Mouse (Mus musculus): ENCODE results near the gene Fndc1. TPM values are rescaled to one million over a fixed set of nuclear protein-coding genes. Genes with fewer than 3 reads are reported as not detected.

Gene Fndc1
- polyA plus RNA-seq, 1 experiment from 2014 or later, result 16.7 TPM

DNA sequence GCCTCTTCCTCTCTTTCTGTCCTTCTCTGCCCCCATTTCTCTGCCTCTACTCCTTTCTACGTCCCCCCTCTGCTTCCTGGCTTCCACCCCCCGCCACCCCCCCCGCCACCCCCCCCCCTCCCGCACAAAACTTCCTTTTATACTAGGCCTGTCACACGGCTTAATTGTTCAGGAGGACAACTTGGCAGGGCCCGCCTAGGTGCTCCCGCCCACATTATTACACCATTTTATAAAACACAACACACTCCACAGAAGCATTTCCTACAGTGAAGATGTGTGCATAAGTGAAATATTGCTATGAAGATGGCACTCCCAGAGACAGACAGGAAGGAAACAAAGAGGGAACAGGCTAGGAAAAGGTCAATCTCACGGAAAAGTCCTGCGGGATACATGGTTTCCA is 24.4 kb upstream of the Fndc1 start:
- Histone ChIP-seq H3K4me3 (ENCODE audit: control insufficient read depth in 1 of 2, insufficient read depth in 1 of 2, low read depth in 1 of 2, low read length in 2 of 2) (no peak overlapping the region), H3K36me3 (ENCODE audit: control insufficient read depth, insufficient read depth, low read length) (no peaks in the 10 kb centered on the region), H3K4me1 (ENCODE audit: control insufficient read depth in 2 of 2, insufficient read depth in 2 of 2, low read length in 2 of 2) (no peaks in the 10 kb centered on the region), H3K27me3 (ENCODE audit: control insufficient read depth, insufficient read depth, low read length) (no peaks in the 10 kb centered on the region), H3K4me2 (ENCODE audit: low read length) (no peak overlapping the region), H3K9ac (ENCODE audit: low read length) (no peak overlapping the region), H3K27ac (replicated peaks in 1 of 2; ENCODE audit: control insufficient read depth in 1 of 2, insufficient read depth in 1 of 2, low read depth in 2 of 2, low read length in 2 of 2) (no peak overlapping the region), H3K9me3 (ENCODE audit: control insufficient read depth, low read length) (no peaks in the 10 kb centered on the region)
- no peak for ATAC-seq (ENCODE audit: insufficient number of reproducible peaks, insufficient read depth, low FRiP score, low read depth)
- WGBS, result 66% methylated on average over 9 of the region's 9 CpGs

DNA sequence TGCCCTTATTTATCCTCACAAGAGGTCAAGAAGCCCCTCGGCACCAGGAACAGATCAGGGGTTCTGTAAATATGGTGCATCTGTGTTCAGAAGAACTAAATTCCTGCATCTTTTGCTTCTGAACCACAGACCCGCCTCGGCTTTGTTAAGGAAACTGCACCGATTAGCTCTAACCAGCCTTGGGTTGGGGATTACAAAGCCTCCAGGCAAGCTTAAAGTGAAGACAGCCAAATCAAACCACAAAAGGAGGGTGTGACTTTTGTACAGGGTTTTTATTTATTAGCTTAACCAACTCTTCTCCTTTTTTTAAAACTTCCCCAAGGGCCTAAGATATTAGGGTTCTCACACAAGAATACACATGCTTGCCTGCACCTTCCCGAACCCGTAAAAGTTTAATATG is 23.1 kb upstream of the Fndc1 start:
- H3K9me3 ChIP-seq (ENCODE audit: control insufficient read depth, low read length), result no peaks in the 10 kb centered on the region
- no peak for ATAC-seq (ENCODE audit: insufficient number of reproducible peaks, insufficient read depth, low FRiP score, low read depth)
- WGBS, result 78% methylated on average over 6 of the region's 6 CpGs
- no peaks in the 10 kb centered on the region for H3K36me3 ChIP-seq (ENCODE audit: control insufficient read depth, insufficient read depth, low read length)
- H3K4me1 ChIP-seq (ENCODE audit: control insufficient read depth in 2 of 2, insufficient read depth in 2 of 2, low read length in 2 of 2), result no peaks in the 10 kb centered on the region
- H3K9ac ChIP-seq (ENCODE audit: low read length), result no peak overlapping the region
- H3K27me3 ChIP-seq (ENCODE audit: control insufficient read depth, insufficient read depth, low read length), result no peaks in the 10 kb centered on the region
- no peak overlapping the region for H3K4me2 ChIP-seq (ENCODE audit: low read length)
- no peak overlapping the region for H3K4me3 ChIP-seq (ENCODE audit: control insufficient read depth in 1 of 2, insufficient read depth in 1 of 2, low read depth in 1 of 2, low read length in 2 of 2)
- H3K27ac ChIP-seq (replicated peaks in 1 of 2; ENCODE audit: control insufficient read depth in 1 of 2, insufficient read depth in 1 of 2, low read depth in 2 of 2, low read length in 2 of 2), result no peak overlapping the region

DNA sequence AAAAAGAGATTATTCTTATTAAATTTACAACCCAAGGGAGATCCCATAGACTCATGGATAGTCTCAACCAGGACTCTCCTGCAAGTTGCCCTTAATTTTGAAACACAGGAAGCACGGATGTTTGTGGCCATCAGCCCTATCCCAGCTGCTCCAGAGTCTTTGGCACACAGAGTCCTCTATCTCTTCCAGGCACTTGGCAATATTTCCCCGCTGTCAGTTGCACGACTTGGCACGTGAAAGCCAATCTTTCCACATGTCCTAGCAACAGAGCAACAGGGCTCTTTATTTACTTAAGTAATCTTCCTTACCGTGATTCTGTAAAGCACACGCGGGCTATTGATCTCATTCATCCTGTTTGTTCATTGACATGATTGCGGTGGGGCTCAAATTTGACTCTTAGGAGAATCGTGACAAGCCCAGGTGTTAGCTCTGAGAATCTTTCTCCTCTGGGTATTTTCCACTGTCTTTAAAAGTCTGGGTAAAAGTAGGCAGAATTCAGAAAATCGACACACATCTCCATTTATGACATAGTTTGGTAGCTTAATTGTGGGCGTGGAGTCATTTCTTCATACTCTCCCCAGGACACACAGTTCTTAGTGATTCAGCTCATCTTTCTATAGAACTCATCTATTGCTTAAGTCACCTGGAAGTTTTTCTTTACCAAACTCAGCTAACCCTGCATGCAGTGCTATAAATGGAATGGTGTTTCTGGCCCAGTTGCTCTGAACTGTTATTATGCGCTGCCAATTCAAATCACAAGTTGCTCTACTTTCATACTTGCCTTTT is 13.6 kb upstream of the Fndc1 start:
- H3K4me3 ChIP-seq (ENCODE audit: control insufficient read depth in 1 of 2, insufficient read depth in 1 of 2, low read depth in 1 of 2, low read length in 2 of 2), result no peak overlapping the region
- no peaks in the 10 kb centered on the region for H3K4me1 ChIP-seq (ENCODE audit: control insufficient read depth in 2 of 2, insufficient read depth in 2 of 2, low read length in 2 of 2)
- peaks cover 7% of the 10 kb centered on the region; the same call in 1 of the 2 replicates for H3K9me3 ChIP-seq (ENCODE audit: control insufficient read depth, low read length)
- no peaks in the 10 kb centered on the region for H3K27me3 ChIP-seq (ENCODE audit: control insufficient read depth, insufficient read depth, low read length)
- H3K4me2 ChIP-seq (ENCODE audit: low read length), result no peak overlapping the region
- H3K9ac ChIP-seq (ENCODE audit: low read length), result no peak overlapping the region
- 66% methylated on average over 12 of the region's 12 CpGs for WGBS
- no peak overlapping the region for H3K27ac ChIP-seq (replicated peaks in 1 of 2; ENCODE audit: control insufficient read depth in 1 of 2, insufficient read depth in 1 of 2, low read depth in 2 of 2, low read length in 2 of 2)
- no peaks in the 10 kb centered on the region for H3K36me3 ChIP-seq (ENCODE audit: control insufficient read depth, insufficient read depth, low read length)
- no peak for ATAC-seq (ENCODE audit: insufficient number of reproducible peaks, insufficient read depth, low FRiP score, low read depth)

DNA sequence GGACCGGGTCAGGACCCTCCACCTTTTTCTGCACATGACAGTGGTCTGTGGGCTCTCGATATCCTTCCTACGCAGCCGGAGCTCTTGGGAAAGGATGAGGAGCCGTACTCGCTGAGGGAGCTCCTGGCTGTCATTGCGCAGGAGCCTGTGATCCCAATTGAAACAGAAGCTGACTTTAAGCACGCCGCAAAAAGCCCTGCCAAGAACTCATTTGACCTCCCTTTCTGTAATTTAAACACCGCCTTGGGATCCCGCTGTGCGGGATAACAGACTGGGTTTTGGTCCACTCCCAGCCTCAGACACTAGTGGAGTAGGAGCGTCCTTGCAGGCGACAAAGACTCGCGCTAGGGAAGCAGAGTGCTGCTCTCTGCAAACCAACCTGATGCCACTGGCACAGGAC is 484 bp upstream of the Fndc1 start:
- Histone ChIP-seq H3K27me3 (ENCODE audit: control insufficient read depth, insufficient read depth, low read length) (peaks cover 53% of the 10 kb centered on the region), H3K27ac (replicated peaks in 1 of 2; ENCODE audit: control insufficient read depth in 1 of 2, insufficient read depth in 1 of 2, low read depth in 2 of 2, low read length in 2 of 2) (no peak overlapping the region), H3K9me3 (ENCODE audit: control insufficient read depth, low read length) (no peaks in the 10 kb centered on the region), H3K4me3 (ENCODE audit: control insufficient read depth in 1 of 2, insufficient read depth in 1 of 2, low read depth in 1 of 2, low read length in 2 of 2) (peak overlapping the region; percentile 49 to 52), H3K9ac (ENCODE audit: low read length) (peak overlapping the region; percentile 65), H3K4me1 (ENCODE audit: control insufficient read depth in 2 of 2, insufficient read depth in 2 of 2, low read length in 2 of 2) (peaks cover 10 to 16% of the 10 kb centered on the region in 2 experiments), H3K4me2 (ENCODE audit: low read length) (peak overlapping the region; percentile 95), H3K36me3 (ENCODE audit: control insufficient read depth, insufficient read depth, low read length) (no peaks in the 10 kb centered on the region)
- ATAC-seq (ENCODE audit: insufficient number of reproducible peaks, insufficient read depth, low FRiP score, low read depth), result no peak
- WGBS, result 11% methylated on average over 16 of the region's 16 CpGs

DNA sequence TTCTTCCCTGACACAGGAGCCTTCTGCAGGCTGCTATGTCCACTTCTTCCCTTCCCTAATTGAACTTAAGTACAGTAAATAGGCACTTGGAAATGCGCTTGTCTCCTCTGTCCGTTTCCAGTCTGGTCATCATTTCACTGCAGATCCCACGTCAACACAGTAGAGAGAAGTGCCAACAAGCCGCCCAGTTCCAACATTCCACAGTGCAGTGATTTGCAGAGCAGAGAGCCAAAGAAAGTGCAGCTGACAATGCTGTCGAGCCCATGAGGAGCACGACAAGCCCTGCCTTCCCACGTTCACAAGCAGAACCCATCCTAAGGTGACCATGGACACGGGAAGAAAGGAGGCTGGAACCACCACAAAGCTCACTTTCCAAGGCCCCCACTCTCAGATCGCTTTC is 1.7 kb downstream of the Fndc1 start:
- Histone ChIP-seq H3K9me3 (ENCODE audit: control insufficient read depth, low read length) (no peaks in the 10 kb centered on the region), H3K9ac (ENCODE audit: low read length) (no peak overlapping the region), H3K4me1 (ENCODE audit: control insufficient read depth in 2 of 2, insufficient read depth in 2 of 2, low read length in 2 of 2) (peaks cover 10 to 16% of the 10 kb centered on the region in 2 experiments), H3K27ac (replicated peaks in 1 of 2; ENCODE audit: control insufficient read depth in 1 of 2, insufficient read depth in 1 of 2, low read depth in 2 of 2, low read length in 2 of 2) (no peak overlapping the region), H3K4me2 (ENCODE audit: low read length) (peak overlapping the region; percentile 95), H3K4me3 (ENCODE audit: control insufficient read depth in 1 of 2, insufficient read depth in 1 of 2, low read depth in 1 of 2, low read length in 2 of 2) (no peak overlapping the region), H3K27me3 (ENCODE audit: control insufficient read depth, insufficient read depth, low read length) (peaks cover 63% of the 10 kb centered on the region), H3K36me3 (ENCODE audit: control insufficient read depth, insufficient read depth, low read length) (no peaks in the 10 kb centered on the region)
- 24% methylated on average over 9 of the region's 9 CpGs for WGBS
- ATAC-seq (ENCODE audit: insufficient number of reproducible peaks, insufficient read depth, low FRiP score, low read depth), result no peak

DNA sequence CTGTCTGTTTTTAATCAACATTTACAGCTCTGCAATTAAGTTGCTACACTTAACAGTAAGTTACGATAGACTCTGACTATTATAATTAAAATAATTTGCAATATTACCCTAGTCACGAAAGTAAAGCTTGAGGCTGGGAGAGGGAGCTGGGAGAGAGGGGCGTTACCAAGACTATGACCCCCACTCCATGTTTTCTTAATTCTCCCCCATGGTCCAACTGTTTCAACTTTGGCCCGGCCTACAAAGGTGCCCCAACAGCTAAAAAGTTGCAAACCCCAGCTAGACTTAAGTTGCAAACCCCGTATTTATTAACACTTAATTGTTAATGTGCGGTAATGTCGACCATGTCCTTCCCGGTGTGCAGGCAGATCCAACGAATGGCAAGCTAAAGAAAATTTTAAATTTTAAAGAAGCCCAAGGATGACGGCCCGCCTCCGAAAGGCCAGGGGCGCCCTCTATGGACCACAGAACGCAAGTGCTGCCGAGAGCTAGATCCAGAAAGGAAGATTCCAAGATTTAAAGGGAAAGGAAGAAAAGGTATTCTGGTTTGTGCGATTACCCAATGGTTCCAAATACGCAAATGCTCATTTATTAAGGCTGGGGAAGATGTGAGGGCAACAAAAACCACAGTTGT is 5.4 kb downstream of the Fndc1 start:
- no peak for ATAC-seq (ENCODE audit: insufficient number of reproducible peaks, insufficient read depth, low FRiP score, low read depth)
- no peaks in the 10 kb centered on the region for H3K9me3 ChIP-seq (ENCODE audit: control insufficient read depth, low read length)
- H3K27ac ChIP-seq (replicated peaks in 1 of 2; ENCODE audit: control insufficient read depth in 1 of 2, insufficient read depth in 1 of 2, low read depth in 2 of 2, low read length in 2 of 2), result no peak overlapping the region
- WGBS, result 33% methylated on average over 17 of the region's 17 CpGs
- H3K4me2 ChIP-seq (ENCODE audit: low read length), result no peak overlapping the region
- no peak overlapping the region for H3K4me3 ChIP-seq (ENCODE audit: control insufficient read depth in 1 of 2, insufficient read depth in 1 of 2, low read depth in 1 of 2, low read length in 2 of 2)
- peaks cover 6% of the 10 kb centered on the region in 2 experiments for H3K4me1 ChIP-seq (ENCODE audit: control insufficient read depth in 2 of 2, insufficient read depth in 2 of 2, low read length in 2 of 2)
- H3K36me3 ChIP-seq (ENCODE audit: control insufficient read depth, insufficient read depth, low read length), result no peaks in the 10 kb centered on the region
- peaks cover 32% of the 10 kb centered on the region for H3K27me3 ChIP-seq (ENCODE audit: control insufficient read depth, insufficient read depth, low read length)
- H3K9ac ChIP-seq (ENCODE audit: low read length), result no peak overlapping the region

DNA sequence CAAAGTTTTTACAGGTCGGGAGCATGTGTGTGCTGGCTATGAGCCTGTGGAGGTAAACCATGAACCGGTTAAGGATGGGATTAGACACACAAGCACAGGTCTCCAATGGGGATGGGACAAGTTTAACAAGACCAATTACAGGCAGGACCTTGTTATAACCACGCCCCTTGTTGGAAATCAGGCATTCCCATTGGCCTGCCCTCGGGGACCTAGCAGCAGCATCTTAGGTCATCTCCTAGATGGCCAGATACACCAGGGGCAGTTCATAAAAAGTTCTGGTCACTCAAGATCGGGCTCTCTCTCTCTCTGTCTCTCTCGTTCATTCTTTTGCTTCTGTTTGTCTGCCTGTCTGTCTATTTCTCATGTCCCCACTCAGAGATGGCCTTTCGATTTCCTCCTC is 6.9 kb downstream of the Fndc1 start:
- no peak overlapping the region for H3K4me2 ChIP-seq (ENCODE audit: low read length)
- ATAC-seq (ENCODE audit: insufficient number of reproducible peaks, insufficient read depth, low FRiP score, low read depth), result no peak
- no peak overlapping the region for H3K9ac ChIP-seq (ENCODE audit: low read length)
- no peaks in the 10 kb centered on the region for H3K9me3 ChIP-seq (ENCODE audit: control insufficient read depth, low read length)
- 78% methylated on average over 7 of the region's 7 CpGs for WGBS
- peaks cover 4% of the 10 kb centered on the region in 2 experiments for H3K4me1 ChIP-seq (ENCODE audit: control insufficient read depth in 2 of 2, insufficient read depth in 2 of 2, low read length in 2 of 2)
- H3K36me3 ChIP-seq (ENCODE audit: control insufficient read depth, insufficient read depth, low read length), result no peaks in the 10 kb centered on the region
- peaks cover 21% of the 10 kb centered on the region for H3K27me3 ChIP-seq (ENCODE audit: control insufficient read depth, insufficient read depth, low read length)
- H3K27ac ChIP-seq (replicated peaks in 1 of 2; ENCODE audit: control insufficient read depth in 1 of 2, insufficient read depth in 1 of 2, low read depth in 2 of 2, low read length in 2 of 2), result no peak overlapping the region
- no peak overlapping the region for H3K4me3 ChIP-seq (ENCODE audit: control insufficient read depth in 1 of 2, insufficient read depth in 1 of 2, low read depth in 1 of 2, low read length in 2 of 2)

All from heart, embryonic 14.5 days (tissue).